Mouse (Mus musculus) liver, embryonic 18 days (tissue): ENCODE measurements around the gene Klhdc7b. TPM values are rescaled to one million over a fixed set of nuclear protein-coding genes. Genes with fewer than 3 reads are reported as not detected.

ENCODE experiments used
- polyA plus RNA-seq: library from polyadenylated mRNA; depleted of rRNA; stranded (reverse); fragments of >200 nt; gene quantifications from 2 replicates; pipeline ENCODE4 v1.2.3, GENCODE M21; 2012; rRNA removed

Gene Klhdc7b
- polyA plus RNA-seq: not detected in 2 replicates

DNA sequence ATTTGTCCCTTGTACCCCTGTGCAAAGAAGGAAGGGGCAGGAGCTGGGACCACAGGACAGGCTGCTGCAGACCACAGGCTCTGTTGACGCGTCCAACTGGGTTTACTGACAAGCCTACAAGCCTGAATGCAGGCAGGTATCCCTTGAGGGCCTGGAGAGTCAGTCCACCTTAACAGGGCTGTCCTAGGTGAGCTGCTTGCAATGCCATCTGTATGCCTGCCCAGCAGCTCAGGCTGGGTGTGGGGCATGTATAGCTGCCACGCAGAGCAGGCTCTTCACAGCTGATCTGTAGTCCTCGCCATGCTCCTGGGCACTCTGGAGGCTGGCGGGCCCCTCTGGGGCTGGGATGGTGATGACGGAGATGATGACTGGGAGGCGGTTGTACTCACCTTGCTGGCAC is at the start of gene Klhdc7b:
Gene Klhdc7b, plus strand, starts transcription at position 301 of the 400 bp plus-strand sequence.

DNA sequence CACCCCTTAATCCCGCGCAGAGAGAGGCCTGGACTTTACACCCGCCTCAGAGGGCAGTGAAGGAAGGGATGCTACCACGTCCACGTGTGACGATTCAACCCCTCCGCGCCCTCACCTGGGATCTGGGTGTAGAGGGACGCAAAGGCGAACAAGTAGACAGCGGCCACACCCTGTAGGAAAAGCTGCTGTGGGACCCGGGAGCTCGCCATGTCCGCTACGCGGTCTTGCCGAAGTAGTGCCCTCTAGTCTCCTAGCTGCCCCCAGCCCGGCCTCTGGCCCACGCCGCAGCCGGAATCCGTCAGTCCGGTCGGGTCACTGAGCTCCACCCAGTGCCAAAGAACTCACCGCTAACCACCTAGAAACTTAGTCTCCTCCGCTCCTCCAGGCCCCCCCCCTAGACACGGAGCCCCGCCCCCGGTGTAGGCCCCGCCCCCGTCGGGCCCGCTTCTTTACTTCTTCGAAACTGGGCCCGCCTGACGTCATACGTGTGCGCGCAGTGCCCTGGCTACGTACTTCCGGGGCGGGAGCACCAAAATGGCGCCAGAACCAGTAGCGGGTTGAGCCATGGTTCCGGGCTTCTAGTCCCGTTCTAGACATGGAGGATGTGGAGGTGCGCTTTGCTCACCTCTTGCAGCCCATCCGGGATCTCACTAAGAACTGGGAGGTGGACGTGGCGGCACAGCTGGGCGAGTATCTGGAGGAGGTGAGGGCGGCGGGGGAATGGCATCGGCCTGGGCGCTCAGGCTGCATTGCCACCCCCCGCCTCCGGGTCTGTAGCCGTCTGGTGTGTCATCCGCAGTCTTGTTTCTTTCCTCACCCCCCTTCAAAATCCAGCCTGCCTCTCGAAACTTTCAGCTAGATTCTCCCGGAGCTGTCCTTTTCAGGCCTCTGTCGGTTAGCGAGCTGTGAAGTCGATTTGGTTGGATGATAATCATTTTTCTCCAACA is 29.2 kb upstream of the Klhdc7b start, which contains the start of the genes Lmf2 and Ncaph2:
Gene Lmf2, minus strand, starts transcription at position 419 of the 947 bp plus-strand sequence.
Gene Ncaph2, plus strand, starts transcription at position 479 of the 947 bp plus-strand sequence.

DNA sequence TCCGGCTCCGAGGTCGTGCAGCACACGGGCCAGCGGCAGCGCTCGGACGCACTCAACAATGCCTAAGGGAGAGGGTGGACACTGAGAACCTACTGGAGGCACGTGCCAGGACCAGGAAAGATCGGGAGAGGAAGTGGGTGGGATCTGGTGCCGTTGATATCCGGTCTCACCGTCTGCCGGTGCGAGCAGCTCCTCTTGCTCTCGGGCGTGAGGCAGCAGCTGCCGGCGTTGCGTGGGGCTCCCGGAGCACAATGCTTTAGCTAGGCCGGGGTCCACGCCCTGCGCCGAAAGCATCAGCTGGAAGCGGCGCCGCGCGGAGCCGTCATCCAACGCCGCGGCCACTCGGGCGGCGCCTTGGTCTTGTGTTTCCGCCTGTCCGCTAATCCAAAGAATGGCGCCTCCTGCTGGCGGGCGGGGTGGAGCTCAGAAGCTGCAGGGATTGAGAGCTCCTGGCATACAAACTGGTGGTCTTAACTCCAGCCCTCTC is 10.9 kb upstream of the Klhdc7b start, which contains the start of gene Sco2:
Gene Sco2, minus strand, starts transcription at position 85 of the 487 bp plus-strand sequence.

DNA sequence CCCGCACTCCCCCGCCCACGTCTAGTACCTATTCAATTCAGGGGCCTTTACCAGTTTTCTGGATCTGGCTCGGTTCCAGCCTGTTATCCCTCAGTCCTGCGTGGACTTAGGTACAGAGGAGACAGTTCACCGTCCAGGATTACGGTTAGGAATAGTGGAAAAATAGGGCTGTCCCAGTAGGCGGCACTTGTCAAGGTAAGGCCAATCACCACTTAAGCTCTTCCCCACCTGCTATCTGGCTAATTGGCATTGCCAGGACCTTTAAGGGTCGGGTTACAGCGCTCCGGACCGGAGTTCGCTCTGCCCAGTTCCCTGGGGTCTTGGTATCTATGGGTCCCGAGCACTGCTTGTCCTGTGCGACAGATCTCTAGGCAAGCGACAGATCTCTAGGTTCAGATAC is 7.8 kb upstream of the Klhdc7b start, which contains the start of gene Tymp:
Gene Tymp, minus strand, starts transcription at position 83 of the 400 bp plus-strand sequence.

DNA sequence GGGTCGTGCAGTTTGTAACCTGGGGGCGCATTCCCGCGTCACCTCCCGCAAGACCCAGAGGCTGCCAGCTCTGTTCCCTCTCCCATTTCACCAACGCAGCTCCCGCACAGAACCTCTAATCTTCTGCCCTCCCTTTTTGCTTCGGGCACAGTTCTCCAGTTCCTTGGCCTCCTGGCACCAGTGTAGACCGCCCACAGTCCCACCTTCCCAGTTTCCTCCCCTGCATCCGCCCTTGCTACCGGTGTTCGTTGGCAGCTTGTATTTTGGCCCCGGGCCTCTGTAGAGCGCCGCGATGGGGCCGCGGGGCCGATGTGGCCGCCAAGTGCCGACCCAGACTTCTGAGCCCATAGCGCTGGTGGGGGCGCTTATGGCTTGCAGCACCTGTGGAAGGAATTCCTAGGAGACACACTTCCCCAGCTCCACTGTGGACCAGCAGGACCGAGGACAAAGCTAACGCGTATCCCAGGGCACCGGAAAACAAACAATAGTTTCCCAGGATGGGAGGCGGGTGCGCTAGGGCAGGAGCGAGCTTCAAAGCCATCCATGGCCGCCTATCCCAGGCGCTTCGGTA is 5.8 kb upstream of the Klhdc7b start, which contains the start of gene Odf3b:
Gene Odf3b, minus strand, starts transcription at position 452 of the 571 bp plus-strand sequence.

DNA sequence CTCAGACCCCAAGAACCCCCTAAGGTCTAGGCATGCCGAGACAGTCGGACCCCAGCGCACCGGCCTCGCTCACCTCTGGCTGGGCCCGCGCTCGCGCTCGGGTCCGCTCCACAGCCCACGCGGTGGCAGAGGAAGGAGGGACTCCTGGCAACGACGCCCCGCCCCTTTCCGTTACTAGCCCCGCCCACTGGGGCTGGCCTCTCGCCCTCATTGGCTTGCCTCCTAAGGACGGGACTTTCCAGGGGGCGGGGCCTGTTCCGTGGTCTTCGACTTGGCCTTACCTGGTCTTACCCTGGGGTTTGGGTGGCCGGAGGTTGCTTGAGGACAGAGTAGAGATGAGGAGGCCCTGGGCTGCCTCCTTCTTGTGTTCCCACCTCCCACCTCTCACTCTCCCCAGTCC is 25.4 kb downstream of the Klhdc7b start, which contains the start of gene Syce3:
Gene Syce3, minus strand, starts transcription at position 386 of the 400 bp plus-strand sequence.

DNA sequence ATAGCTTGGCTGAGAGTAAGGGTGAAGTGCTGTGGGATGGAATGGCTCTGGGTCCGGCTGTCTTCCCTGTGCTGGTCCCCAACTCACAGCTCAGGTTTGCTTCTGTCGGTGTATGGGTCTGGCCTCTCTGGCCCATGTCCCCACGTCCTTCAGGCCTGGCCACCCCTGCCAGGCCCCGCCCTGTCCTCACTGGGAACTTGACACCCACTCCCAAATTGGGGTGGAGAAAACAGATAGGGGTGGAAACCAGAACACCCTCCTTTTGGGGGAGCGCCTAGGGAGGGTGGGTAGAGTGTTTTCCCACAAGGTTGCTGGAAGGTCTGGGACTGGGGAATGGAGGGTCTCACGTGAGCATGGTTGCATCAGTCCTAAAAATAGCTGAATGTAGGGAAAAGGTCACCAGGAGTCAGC is 41.0 kb downstream of the Klhdc7b start, which contains the start of gene Cpt1b:
Gene Cpt1b, minus strand, starts transcription at position 153 of the 411 bp plus-strand sequence.

DNA sequence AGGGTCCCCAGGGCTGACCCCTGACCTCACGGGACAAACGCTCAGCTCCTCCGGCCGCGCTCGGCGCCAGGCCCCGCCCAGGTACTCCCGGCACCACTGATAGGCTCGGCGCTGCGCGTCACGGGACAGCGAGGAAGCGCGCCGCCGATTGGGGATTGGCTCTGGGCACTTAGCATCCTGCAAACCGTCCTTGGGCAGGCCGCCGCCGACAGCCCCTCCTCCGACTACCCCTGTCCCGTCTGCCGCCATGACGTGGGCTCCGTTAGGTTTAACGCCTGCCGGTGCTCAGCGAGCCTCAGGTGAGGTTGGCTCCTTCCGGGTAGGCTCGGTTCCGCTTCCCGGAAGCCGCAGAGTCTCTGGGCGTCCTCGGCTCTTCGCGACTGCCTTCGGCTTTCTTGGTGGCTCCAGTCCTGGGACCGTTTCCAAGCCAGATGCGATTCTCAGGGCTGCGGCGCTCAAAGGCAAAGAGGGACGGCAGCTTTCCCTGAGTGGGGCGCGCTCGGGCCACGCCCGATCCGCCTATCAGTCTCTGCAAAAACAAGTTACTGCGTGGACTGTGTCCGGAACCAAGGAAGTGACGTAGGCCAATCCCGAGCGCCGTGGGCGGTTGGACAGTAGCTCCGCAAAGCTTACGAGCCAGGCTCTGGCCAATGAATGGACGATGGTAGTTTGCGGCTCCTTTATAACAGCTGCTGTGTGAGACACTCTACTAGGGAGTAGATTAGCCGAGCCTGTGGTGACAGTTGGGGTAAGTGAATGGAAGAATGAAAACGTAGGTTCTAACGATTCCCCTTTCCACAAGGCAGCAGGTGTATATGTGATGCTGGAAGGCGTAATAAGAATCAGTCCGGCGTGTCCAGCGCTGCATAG is 44.9 kb downstream of the Klhdc7b start, which contains the start of the genes C730034F03Rik, Gm44502 and Chkb:
Gene C730034F03Rik, plus strand, starts transcription at position 238 of the 870 bp plus-strand sequence.
Gene Gm44502, minus strand, starts transcription at position 345 of the 870 bp plus-strand sequence.
Gene Chkb, minus strand, starts transcription at position 557 of the 870 bp plus-strand sequence.

Other genes starting within 250 kb of the Klhdc7b start
- 3.5 and 4.5 TPM in 2 replicates for gene Mapk12, start 244.2 kb upstream of the Klhdc7b start, polyA plus RNA-seq
- 1.3 TPM in 2 replicates for gene Mapk11, start 235.3 kb upstream of the Klhdc7b start, polyA plus RNA-seq
- 37.7 and 44.3 TPM in 2 replicates for gene Plxnb2, start 204.1 kb upstream of the Klhdc7b start, polyA plus RNA-seq
- 5.4 and 6.4 TPM in 2 replicates for gene Dennd6b, start 188.4 kb upstream of the Klhdc7b start, polyA plus RNA-seq
- 13.5 and 14.0 TPM in 2 replicates for gene Ppp6r2, start 173.4 kb upstream of the Klhdc7b start, polyA plus RNA-seq
- gene Sbf1, start 69.6 kb upstream of the Klhdc7b start, polyA plus RNA-seq: 26.2 and 28.5 TPM in 2 replicates
- gene Adm2, start 62.2 kb upstream of the Klhdc7b start, polyA plus RNA-seq: 10.3 and 11.8 TPM in 2 replicates
- gene Miox, start 50.5 kb upstream of the Klhdc7b start, polyA plus RNA-seq: 12.7 and 15.7 TPM in 2 replicates
- gene Lmf2, start 29.3 kb upstream of the Klhdc7b start, polyA plus RNA-seq: 9.9 and 11.9 TPM in 2 replicates
- gene Ncaph2, start 29.2 kb upstream of the Klhdc7b start, polyA plus RNA-seq: 51.8 and 56.2 TPM in 2 replicates
- gene Sco2, start 11.1 kb upstream of the Klhdc7b start, polyA plus RNA-seq: 21.4 and 21.6 TPM in 2 replicates
- 1.3 and 1.6 TPM in 2 replicates for gene Tymp, start 7.9 kb upstream of the Klhdc7b start, polyA plus RNA-seq
- 0.96 and 1.2 TPM in 2 replicates for gene Odf3b, start 5.6 kb upstream of the Klhdc7b start, polyA plus RNA-seq
- gene Syce3, start 25.6 kb downstream of the Klhdc7b start, polyA plus RNA-seq: 0.19 TPM in 1 of 2 replicates, not detected in the other
- gene Cpt1b, start 40.9 kb downstream of the Klhdc7b start, polyA plus RNA-seq: 21.3 and 23.0 TPM in 2 replicates
- 1.2 and 1.3 TPM in 2 replicates for gene C730034F03Rik, start 44.7 kb downstream of the Klhdc7b start, polyA plus RNA-seq
- gene Gm44502, start 44.8 kb downstream of the Klhdc7b start, polyA plus RNA-seq: 0.28 and 0.46 TPM in 2 replicates
- 28.2 and 29.0 TPM in 2 replicates for gene Chkb, start 45.0 kb downstream of the Klhdc7b start, polyA plus RNA-seq
- 0.01 TPM in 2 replicates for gene Mapk8ip2, start 69.0 kb downstream of the Klhdc7b start, polyA plus RNA-seq
- 6.8 and 7.0 TPM in 2 replicates for gene Arsa, start 92.5 kb downstream of the Klhdc7b start, polyA plus RNA-seq
- gene Shank3, start 114.7 kb downstream of the Klhdc7b start, polyA plus RNA-seq: 1.4 and 2.4 TPM in 2 replicates
- 0.04 and 0.07 TPM in 2 replicates for gene Acr, start 183.4 kb downstream of the Klhdc7b start, polyA plus RNA-seq
- 6.5 and 6.9 TPM in 2 replicates for gene Rabl2, start 207.0 kb downstream of the Klhdc7b start, polyA plus RNA-seq